Mouse (Mus musculus) hindbrain, postnatal 0 days (tissue): ENCODE results near the gene Abcb1a. TPM values are rescaled to one million over a fixed set of nuclear protein-coding genes. Genes with fewer than 3 reads are reported as not detected.

Experiments
- ATAC-seq: fragments of 200-750 bp; cut with Nextera tagmentation; 2 replicates; pipeline ENCODE4 v1.8.0; 2017; ENCODE audit warnings: mild to moderate bottlenecking, moderate TSS enrichment, moderate library complexity
- DNase-seq: peaks from one replicate; pipeline ENCODE4 v3.0.0-alpha.2; 2015; ENCODE audit warnings: low spot score
- H3K27ac ChIP-seq: fragments of 300-500 bp; sonication (generic); 2 replicates; pipeline ENCODE4 v1.5.1; 2014; ENCODE audit warnings: mild to moderate bottlenecking
- H3K27me3 ChIP-seq: fragments of 300-500 bp; sonication (generic); 2 replicates; pipeline ENCODE4 v1.6.1; 2014; ENCODE audit warnings: low read length, mixed read lengths; ENCODE audit not compliant: insufficient read depth
- H3K36me3 ChIP-seq: fragments of 300-500 bp; sonication (generic); 2 replicates; pipeline ENCODE4 v1.6.1; 2014; ENCODE audit warnings: low read length, mixed read lengths; ENCODE audit not compliant: insufficient read depth
- H3K4me1 ChIP-seq: fragments of 300-500 bp; sonication (generic); 2 replicates; pipeline ENCODE4 v1.6.1; 2014; ENCODE audit warnings: antibody characterized with exemption, low read length, mixed read lengths; ENCODE audit not compliant: insufficient read depth
- H3K4me2 ChIP-seq: fragments of 300-500 bp; sonication (generic); 2 replicates; pipeline ENCODE4 v1.6.1; 2014; ENCODE audit warnings: low read depth, mild to moderate bottlenecking, low read length, moderate library complexity, mixed read lengths
- H3K4me3 ChIP-seq: fragments of 300-500 bp; sonication (generic); 2 replicates; pipeline ENCODE4 v1.5.1; 2014; ENCODE audit warnings: low read length
- H3K9ac ChIP-seq: fragments of 300-500 bp; sonication (generic); replicated peaks from 2 replicates; pipeline ENCODE4 v1.6.1; 2014; ENCODE audit warnings: mild to moderate bottlenecking, low read length, moderate library complexity, mixed read lengths
- H3K9me3 ChIP-seq: fragments of 300-500 bp; sonication (generic); 2 replicates; pipeline ENCODE4 v1.6.1; 2016; ENCODE audit warnings: low read length, mixed read lengths
- CTCF ChIP-seq: IDR thresholded peaks from 2 replicates; pipeline ENCODE4 v1.5.1; 2016; ENCODE audit warnings: antibody characterized with exemption, control low read depth, low read depth
- WGBS: fragments of 180-500 bp; shearing (Covaris S2); extraction: QIAGEN DNeasy Blood & Tissue Kit; methylation state at CpG from one replicate; pipeline ENCODE4 v1.1.7; 2014; 5-methylcytosine and 5-hydroxymethylcytosine counted together
- polyA plus RNA-seq: library from polyadenylated mRNA; unstranded; fragments of >200 nt; fragmentation: Nextera tagmentation; extraction: Ambion mirVana; gene quantifications from 2 replicates; pipeline ENCODE4 v1.2.1, GENCODE M21; 2015
- total RNA-seq: library from RNA; depleted of rRNA; stranded (reverse); fragments of >200 nt; gene quantifications from 2 replicates; pipeline ENCODE4 v1.2.3, GENCODE M21; 2014

The Abcb1a gene
- total and polyA plus RNA-seq, 2 experiments from 2014 or later = 3.0 to 6.6 TPM

DNA sequence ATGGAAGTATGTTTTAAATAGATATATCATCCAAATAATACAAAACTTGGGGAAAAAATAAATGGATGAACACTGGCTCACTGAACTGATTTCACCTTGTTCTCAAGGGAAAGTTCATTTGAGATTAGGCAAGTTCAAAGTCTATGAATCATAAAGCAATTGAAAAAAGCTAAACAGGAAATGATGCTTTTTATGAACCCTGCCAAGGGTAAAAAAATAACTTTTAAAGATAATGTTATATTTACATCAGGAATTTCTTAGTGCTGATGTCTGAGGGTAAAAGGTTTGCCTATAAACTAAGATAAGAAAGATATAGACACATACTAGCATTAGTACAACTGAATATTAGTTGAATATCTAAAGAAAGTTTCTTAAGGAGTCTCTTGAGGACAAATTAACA, 11.1 kb upstream of the Abcb1a start:
- no peaks in the 10 kb centered on the region for H3K4me1 ChIP-seq
- no peak for DNase-seq
- no peak for ATAC-seq
- H3K4me3 ChIP-seq = no peak overlapping the region
- no peaks in the 10 kb centered on the region for H3K9me3 ChIP-seq
- no peak overlapping the region for H3K27ac ChIP-seq
- H3K9ac ChIP-seq = no peak overlapping the region
- H3K4me2 ChIP-seq = no peak overlapping the region
- TF ChIP-seq CTCF = no peak
- H3K27me3 ChIP-seq = no peaks in the 10 kb centered on the region
- no peaks in the 10 kb centered on the region for H3K36me3 ChIP-seq

DNA sequence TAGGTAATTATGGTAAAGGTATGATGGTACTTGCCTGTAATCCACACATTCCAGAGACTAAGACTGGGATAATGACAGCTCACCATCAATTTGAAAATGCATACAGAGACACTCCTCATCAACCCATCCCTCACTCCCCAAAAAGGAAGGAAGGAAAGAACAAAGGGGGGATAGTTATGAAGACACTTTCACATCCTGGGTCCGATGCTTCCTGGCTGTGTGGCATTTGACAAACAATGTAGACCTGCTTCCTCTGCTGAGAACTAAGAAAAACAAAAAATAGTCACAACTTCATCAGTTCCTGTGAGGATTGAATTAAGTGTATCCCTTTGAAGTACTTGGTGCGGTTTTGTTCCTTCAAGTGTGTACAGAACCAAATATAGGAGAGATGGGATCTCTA, 7.8 kb upstream of the Abcb1a start:
- Histone ChIP-seq H3K27me3 (no peaks in the 10 kb centered on the region), H3K9ac (no peak overlapping the region), H3K4me3 (no peak overlapping the region), H3K4me1 (no peaks in the 10 kb centered on the region), H3K4me2 (no peak overlapping the region), H3K36me3 (no peaks in the 10 kb centered on the region), H3K9me3 (no peaks in the 10 kb centered on the region), H3K27ac (no peak overlapping the region)
- DNase-seq (no peak), ATAC-seq (no peak)
- 83% methylated on average over 2 of the region's 2 CpGs for WGBS
- no peak for TF ChIP-seq CTCF

DNA sequence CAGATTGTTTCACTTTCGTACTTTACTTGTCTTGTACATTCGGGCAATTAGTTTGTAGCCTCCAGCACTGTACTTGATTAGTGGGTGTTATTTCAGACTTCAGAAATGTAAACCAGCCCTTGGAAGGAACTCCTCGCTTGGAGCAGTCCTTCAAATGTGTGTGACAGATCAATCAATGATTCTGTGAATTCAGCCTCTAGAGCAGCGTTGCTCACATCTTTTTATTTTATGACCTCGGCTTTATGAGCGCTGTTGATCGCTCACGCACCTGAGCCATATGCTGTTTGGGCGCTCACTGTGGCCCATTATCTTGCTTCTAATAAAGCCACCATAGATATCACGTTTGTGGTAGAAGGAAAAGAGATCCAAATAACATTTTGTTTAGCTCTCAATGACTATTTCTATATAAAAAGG, 868 bp downstream of the Abcb1a start:
- Histone ChIP-seq H3K27ac (no peak overlapping the region), H3K4me2 (peak overlapping the region; percentile 83), H3K9ac (no peak overlapping the region), H3K9me3 (no peaks in the 10 kb centered on the region), H3K27me3 (no peaks in the 10 kb centered on the region), H3K4me1 (no peaks in the 10 kb centered on the region), H3K36me3 (no peaks in the 10 kb centered on the region), H3K4me3 (peak overlapping the region; percentile 48)
- WGBS = 78% methylated on average over 10 of the region's 10 CpGs
- ATAC-seq (no peak), DNase-seq (no peak)
- TF ChIP-seq CTCF = no peak

DNA sequence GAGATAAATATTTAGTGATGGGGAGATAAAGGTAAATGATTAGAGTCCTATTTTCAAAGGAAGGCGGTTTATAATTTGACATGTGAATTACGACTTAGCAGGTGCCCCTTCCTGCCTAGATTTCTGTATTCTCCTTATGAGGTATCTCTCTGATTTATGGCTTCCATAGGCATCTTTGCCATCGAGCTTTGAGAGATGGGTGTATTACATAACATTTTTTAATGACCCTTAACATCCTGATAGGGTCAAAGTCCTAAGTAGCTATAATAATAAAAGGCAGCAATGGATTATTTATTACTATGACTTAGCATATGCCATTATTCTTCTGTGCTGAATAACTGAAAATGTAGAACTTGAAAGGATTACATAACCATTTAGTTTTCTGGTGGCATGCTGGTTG, 4.8 kb downstream of the Abcb1a start:
- no peak overlapping the region for H3K4me2 ChIP-seq
- WGBS = 78% methylated on average over 3 of the region's 3 CpGs
- no peaks in the 10 kb centered on the region for H3K9me3 ChIP-seq
- H3K9ac ChIP-seq = no peak overlapping the region
- DNase-seq (no peak), ATAC-seq (no peak)
- no peaks in the 10 kb centered on the region for H3K36me3 ChIP-seq
- no peak for TF ChIP-seq CTCF
- no peak overlapping the region for H3K4me3 ChIP-seq
- no peak overlapping the region for H3K27ac ChIP-seq
- H3K27me3 ChIP-seq = no peaks in the 10 kb centered on the region
- H3K4me1 ChIP-seq = no peaks in the 10 kb centered on the region

DNA sequence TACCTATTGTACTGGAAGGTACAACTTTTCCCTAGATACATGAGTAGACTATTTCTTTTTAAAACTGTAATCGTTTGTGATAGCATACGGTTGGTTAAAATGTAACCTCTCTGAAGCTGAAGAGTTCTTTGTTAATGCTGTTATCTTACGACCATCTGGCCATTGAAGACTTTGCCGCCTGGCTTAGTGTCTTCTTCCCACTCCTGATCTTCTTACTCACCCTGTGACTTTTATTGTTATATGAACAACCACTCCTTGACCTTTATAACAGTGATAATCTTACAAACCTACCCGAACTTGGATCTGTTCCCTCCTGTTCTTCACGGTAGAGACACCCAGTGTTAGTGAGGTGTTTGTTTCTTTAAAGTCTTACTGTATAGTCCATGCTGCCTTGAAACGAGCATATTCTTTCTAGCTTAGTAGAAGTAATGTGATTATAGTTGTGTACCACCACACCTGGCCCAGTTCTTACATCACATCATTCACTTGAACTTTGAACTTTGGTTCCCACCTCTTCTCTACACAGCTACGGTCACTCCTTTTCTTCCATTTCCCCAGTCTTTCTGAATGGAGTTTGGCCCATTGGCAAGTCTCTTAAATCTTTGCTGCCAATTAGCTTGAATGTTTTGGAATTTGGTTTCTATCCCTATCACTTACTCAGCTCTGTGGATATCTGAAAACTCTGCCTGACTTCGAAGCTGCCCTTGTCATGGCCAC, 8.0 kb downstream of the Abcb1a start:
- no peaks in the 10 kb centered on the region for H3K9me3 ChIP-seq
- H3K36me3 ChIP-seq = no peaks in the 10 kb centered on the region
- no peak overlapping the region for H3K4me2 ChIP-seq
- WGBS = 84% methylated on average over 9 of the region's 9 CpGs
- no peak overlapping the region for H3K4me3 ChIP-seq
- TF ChIP-seq CTCF = no peak
- DNase-seq = no peak
- H3K27me3 ChIP-seq = no peaks in the 10 kb centered on the region
- no peak for ATAC-seq
- no peak overlapping the region for H3K9ac ChIP-seq
- no peak overlapping the region for H3K27ac ChIP-seq
- no peaks in the 10 kb centered on the region for H3K4me1 ChIP-seq

DNA sequence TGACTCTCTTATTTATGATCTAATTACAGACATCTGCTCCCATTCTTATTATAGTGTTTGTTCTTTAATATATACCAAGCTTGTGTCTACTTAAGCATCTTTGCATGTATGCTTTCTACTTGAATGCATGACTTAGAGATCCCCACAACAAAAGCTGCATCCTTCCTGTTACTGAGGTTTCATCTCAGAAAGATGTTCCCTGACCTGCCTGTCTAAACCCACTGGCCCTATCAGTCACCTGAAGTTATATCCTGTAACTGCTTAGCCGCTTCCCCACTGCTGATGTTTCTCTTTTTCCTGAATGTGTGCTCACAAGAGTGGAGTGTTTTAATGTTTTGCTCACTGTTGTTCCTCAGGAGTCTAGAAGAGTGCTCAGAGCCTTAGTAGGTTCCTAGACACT, 9.7 kb downstream of the Abcb1a start:
- H3K4me3 ChIP-seq = no peak overlapping the region
- WGBS = 94% methylated on average over 1 of the region's 1 CpGs
- no peak overlapping the region for H3K9ac ChIP-seq
- no peak overlapping the region for H3K27ac ChIP-seq
- DNase-seq (no peak), ATAC-seq (no peak)
- no peaks in the 10 kb centered on the region for H3K4me1 ChIP-seq
- H3K27me3 ChIP-seq = no peaks in the 10 kb centered on the region
- no peaks in the 10 kb centered on the region for H3K9me3 ChIP-seq
- H3K4me2 ChIP-seq = no peak overlapping the region
- H3K36me3 ChIP-seq = no peaks in the 10 kb centered on the region
- no peak for TF ChIP-seq CTCF

DNA sequence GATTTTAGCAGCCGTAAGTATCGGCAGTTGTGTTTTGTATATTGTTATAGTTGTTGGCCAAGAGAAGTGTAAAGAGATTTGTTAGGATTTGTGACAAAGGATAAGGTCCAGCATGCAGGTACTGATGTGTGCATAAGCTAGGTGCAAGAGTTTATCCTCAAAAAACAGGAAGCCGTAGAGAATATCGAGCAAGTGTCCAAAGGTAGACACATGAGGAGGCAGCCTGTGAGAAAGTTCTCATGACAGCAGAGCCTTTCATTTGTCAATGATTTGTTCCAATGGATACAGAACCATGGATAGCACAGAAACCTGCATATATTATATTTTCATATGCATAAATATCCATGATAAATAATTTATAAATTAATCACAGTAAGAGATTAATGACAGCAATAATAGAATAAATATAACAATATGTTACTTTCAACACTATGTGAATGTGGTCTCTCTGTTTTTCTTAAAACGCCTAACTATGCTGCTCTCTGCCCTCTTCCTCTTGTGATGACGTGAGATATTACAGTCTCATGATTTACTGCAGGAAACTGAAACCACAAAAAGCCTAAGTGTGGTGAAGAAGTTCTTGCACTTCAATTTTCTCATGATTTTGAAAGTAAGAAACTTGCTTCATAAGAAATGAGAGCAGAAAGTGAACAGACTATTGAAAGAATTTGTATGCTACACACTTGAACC, 15.5 kb downstream of the Abcb1a start:
- H3K4me2 ChIP-seq = no peak overlapping the region
- H3K4me3 ChIP-seq = no peak overlapping the region
- 92% methylated on average over 6 of the region's 6 CpGs for WGBS
- TF ChIP-seq CTCF = no peak
- H3K36me3 ChIP-seq = no peaks in the 10 kb centered on the region
- ATAC-seq (no peak), DNase-seq (no peak)
- H3K27me3 ChIP-seq = no peaks in the 10 kb centered on the region
- H3K27ac ChIP-seq = no peak overlapping the region
- H3K4me1 ChIP-seq = no peaks in the 10 kb centered on the region
- H3K9me3 ChIP-seq = no peaks in the 10 kb centered on the region
- no peak overlapping the region for H3K9ac ChIP-seq
